Mouse (Mus musculus) C2C12 (cell line): ENCODE results near the gene Dot1l.
A peak's percentile ranks its signal among the peaks of the same experiment; 100 is the strongest.

Source experiments
- CTCF ChIP-seq: IDR thresholded peaks from one replicate; pipeline ENCODE4 v1.5.1; 2011; ENCODE audit not compliant: control insufficient read depth, insufficient read depth, insufficient read length
- USF1 ChIP-seq: IDR thresholded peaks from one replicate; pipeline ENCODE4 v1.6.1; 2011; ENCODE audit warnings: low read depth, mild to moderate bottlenecking, control low read depth, moderate library complexity

DNA sequence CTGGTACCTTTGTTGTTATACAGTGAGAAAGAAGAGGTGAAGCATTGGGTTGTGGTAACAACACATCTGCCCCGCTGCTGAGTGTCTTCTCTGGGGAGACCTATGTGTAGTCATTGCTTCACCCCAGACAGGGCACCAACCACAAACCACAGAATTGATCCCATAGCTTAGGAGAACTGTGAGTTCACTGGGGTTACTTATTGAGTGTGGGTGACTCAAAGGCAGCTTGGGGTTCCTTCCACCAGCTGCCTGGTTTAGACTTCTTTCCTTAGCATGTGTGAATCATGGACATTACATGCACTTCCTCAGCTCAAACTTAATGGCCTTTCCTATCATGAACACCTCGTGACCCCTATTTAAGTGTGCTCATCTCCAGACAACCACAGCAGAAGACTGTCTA is 8.5 kb downstream of the Dot1l start:
- no peak for TF ChIP-seq CTCF
- peak; percentile 73 for TF ChIP-seq USF1
